Mouse (Mus musculus): ENCODE data around the gene Tctex1d2.

Tctex1d2 gene

GRCm38 (mm10) chr16:32419517-32420483 lies at the start of gene Tctex1d2:
Gene Tctex1d2, plus strand, starts transcription at chr16:32419702.
- peak; percentile 79 to 82 for DNase-seq (ENCODE audit: low spot score in 2 of 2)

- peak; percentile 4 to 40 for DNase-seq (ENCODE audit: low spot score in 2 of 2)
These were observed 48.2 kb upstream of the Tctex1d2 start for GRCm38 (mm10) chr16:32371351-32371750.

- no peak for DNase-seq (ENCODE audit: low spot score in 2 of 2)
These were observed 39.9 kb upstream of the Tctex1d2 start for GRCm38 (mm10) chr16:32379575-32379974.

GRCm38 (mm10) chr16:32382901-32383300 lies 36.6 kb upstream of the Tctex1d2 start:
- DNase-seq (ENCODE audit: low spot score in 2 of 2): no peak

GRCm38 (mm10) chr16:32384885-32385284 lies 34.6 kb upstream of the Tctex1d2 start:
- no peak for DNase-seq (ENCODE audit: low spot score in 2 of 2)

- no peak for DNase-seq (ENCODE audit: low spot score in 2 of 2)
These were observed 32.7 kb upstream of the Tctex1d2 start for GRCm38 (mm10) chr16:32386826-32387225.

- no peak for DNase-seq (ENCODE audit: low spot score in 2 of 2)
These were observed 30.5 kb upstream of the Tctex1d2 start for GRCm38 (mm10) chr16:32389049-32389448.

GRCm38 (mm10) chr16:32389841-32390240 lies 29.7 kb upstream of the Tctex1d2 start:
- no peak for DNase-seq (ENCODE audit: low spot score in 2 of 2)

GRCm38 (mm10) chr16:32390882-32391281 lies 28.6 kb upstream of the Tctex1d2 start:
- no peak for DNase-seq (ENCODE audit: low spot score in 2 of 2)

- DNase-seq (ENCODE audit: low spot score in 2 of 2): no peak
These were observed 23.6 kb upstream of the Tctex1d2 start for GRCm38 (mm10) chr16:32395679-32396540.

GRCm38 (mm10) chr16:32396541-32396835 lies 23.0 kb upstream of the Tctex1d2 start:
- no peak for DNase-seq (ENCODE audit: low spot score in 2 of 2)

GRCm38 (mm10) chr16:32398206-32398605 lies 21.3 kb upstream of the Tctex1d2 start:
- DNase-seq (ENCODE audit: low spot score in 2 of 2): no peak

GRCm38 (mm10) chr16:32400267-32400666 lies 19.2 kb upstream of the Tctex1d2 start, which contains the start of gene Tm4sf19:
Gene Tm4sf19, plus strand, starts transcription at chr16:32400506.
- DNase-seq (ENCODE audit: low spot score in 2 of 2): no peak

- DNase-seq (ENCODE audit: low spot score in 2 of 2): no peak
These were observed 18.1 kb upstream of the Tctex1d2 start for GRCm38 (mm10) chr16:32401335-32401965.

GRCm38 (mm10) chr16:32402818-32403217 lies 16.7 kb upstream of the Tctex1d2 start:
- DNase-seq (ENCODE audit: low spot score in 2 of 2): no peak

GRCm38 (mm10) chr16:32405716-32406115 lies 13.8 kb upstream of the Tctex1d2 start:
- no peak for DNase-seq (ENCODE audit: low spot score in 2 of 2)

GRCm38 (mm10) chr16:32406671-32407070 lies 12.8 kb upstream of the Tctex1d2 start:
- DNase-seq (ENCODE audit: low spot score in 2 of 2): no peak

- no peak for DNase-seq (ENCODE audit: low spot score in 2 of 2)
These were observed 11.8 kb upstream of the Tctex1d2 start for GRCm38 (mm10) chr16:32407730-32408129.

GRCm38 (mm10) chr16:32417457-32417856 lies 2.0 kb upstream of the Tctex1d2 start:
- no peak for DNase-seq (ENCODE audit: low spot score in 2 of 2)

- DNase-seq (ENCODE audit: low spot score in 2 of 2): no peak
These were observed 8.0 kb downstream of the Tctex1d2 start for GRCm38 (mm10) chr16:32427506-32427905.

- DNase-seq (ENCODE audit: low spot score in 2 of 2): peak; percentile 70 to 78
These were observed 11.1 kb downstream of the Tctex1d2 start, which contains the start of gene Pcyt1a for GRCm38 (mm10) chr16:32430474-32431046. Gene Pcyt1a, plus strand, starts transcription at chr16:32430921.
